Mouse (Mus musculus): ENCODE measurements around the gene Eva1c.

Gene Eva1c

DNA sequence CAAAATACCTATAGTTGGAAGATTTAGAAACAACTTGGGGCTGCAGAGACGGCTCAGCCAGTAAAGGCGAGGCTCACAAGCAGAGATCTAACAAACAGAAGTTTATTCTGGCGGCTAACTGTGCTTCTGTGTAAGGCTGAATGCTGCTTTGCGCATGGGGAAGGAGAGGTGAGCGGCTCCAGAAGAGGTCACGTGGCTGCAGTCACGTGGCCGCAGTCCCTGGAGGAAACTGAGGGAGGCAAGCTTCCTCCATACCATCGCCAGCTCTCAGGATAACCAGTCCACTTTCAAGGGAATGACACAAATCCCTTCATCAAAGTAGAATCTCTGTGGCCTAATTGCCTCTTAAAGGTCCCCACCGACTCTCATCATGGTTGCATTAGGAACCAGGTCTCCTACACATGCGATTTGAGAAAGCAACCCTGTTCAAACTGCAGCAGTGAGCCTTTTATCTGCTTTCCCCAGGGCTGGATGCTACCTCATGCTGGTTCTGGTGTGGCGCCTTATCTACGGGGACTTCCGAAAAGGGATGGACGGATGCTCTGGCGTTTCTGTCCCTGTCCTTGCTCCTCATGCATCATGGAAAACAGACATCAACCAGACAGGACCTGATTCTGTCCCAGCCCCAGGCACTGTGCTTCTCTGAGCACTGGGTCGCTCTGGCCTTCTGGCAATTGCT is 84.5 kb downstream of the Eva1c start:
- intact Hi-C loops (cut with DNase I) = no loop called here

DNA sequence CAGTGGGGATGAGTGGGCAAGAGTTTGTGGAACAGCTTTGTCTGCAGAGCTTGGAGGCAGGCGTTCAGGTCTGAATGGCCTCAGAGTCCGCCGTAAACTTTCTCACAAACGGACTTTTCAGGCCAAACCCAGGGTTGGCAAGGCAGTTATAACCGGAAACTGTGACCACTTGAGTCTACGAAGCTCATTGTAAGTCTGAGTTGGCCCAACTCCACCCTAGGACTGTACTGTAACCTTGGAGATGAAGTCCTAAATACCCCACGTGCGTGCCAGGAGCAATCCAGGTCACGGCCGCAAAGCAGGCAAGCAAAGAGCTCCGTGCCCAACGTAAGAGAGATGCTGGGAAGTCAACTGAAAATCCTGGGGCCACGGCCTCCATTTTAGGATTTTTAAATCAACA is 85.2 kb downstream of the Eva1c start:
- intact Hi-C loops (cut with DNase I) = no loop called here

DNA sequence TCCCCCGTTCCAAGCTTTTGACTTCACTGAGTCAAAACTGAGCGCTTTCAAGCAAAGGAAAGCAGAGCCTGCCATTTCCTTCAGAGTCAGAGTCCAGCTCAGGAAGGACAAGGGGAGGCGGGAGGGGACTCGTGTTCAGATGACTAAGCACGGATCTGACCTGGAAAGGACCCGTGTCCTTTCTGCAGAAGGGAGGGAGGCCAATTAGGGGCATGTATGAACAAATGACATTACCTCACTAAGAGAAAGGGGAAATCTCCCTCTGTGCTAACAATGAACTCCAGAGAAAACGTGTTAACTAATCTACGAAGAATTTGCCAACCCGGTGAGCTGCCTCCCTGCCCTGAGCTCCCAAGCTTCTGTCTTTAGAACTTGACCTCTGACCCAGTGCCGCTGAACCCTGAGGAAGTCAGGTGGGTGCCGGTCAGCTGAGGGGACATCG is 89.5 kb downstream of the Eva1c start:
- intact Hi-C loops (cut with DNase I) = no loop called here

DNA sequence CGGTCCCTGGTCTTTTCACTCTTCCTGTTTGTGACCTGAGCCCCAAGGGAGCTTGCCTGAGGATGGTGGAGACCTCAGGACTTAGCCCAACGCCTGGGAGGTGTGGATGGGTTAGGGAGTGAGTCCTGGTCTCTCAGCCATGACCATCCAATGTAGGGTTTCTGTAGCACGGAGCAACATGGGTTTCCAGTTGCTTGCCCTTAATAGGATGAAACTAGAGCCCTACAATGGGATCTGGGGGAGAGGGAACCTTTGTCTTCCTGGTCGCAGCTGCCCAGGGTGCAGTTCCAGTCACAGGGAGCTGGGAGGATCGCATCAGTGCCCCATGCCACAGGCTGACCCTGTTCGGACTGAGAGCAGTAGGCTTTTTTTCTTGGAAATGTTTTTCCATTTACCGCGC is 90.6 kb downstream of the Eva1c start:
- intact Hi-C loops (cut with DNase I) = no loop called here

DNA sequence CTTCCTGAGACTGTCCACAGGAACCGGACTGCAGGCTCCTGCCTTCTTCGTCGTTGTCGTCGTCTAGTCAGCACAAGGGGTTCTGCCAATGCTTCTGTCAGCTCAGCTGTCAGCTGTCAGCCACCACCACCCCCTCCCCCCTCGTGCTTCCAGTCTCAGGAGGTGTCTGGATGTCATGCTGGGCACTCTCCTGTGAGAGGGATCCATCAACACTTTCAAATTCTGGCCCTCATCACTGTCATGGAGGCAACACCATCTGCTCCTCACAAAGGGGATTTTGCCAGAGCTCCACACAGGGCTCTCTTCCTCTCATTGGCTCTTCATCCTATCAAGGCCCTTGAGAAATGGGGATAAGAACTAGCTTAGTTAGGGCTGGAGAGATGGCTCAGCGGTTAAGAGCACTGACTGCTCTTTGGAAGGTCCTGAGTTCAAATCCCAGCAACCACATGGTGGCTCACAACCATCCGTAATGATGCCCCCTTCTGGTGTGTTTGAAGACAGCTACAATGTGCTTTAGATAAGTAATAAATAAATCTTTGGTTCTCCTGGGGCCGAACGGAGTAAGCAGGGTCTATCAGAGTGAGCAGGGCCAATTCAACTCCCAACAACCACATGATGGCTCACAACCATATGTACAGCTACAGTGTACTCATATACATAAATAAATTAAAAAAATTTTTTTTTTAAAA is 95.1 kb downstream of the Eva1c start:
- intact Hi-C loops (cut with DNase I) = no loop called here

DNA sequence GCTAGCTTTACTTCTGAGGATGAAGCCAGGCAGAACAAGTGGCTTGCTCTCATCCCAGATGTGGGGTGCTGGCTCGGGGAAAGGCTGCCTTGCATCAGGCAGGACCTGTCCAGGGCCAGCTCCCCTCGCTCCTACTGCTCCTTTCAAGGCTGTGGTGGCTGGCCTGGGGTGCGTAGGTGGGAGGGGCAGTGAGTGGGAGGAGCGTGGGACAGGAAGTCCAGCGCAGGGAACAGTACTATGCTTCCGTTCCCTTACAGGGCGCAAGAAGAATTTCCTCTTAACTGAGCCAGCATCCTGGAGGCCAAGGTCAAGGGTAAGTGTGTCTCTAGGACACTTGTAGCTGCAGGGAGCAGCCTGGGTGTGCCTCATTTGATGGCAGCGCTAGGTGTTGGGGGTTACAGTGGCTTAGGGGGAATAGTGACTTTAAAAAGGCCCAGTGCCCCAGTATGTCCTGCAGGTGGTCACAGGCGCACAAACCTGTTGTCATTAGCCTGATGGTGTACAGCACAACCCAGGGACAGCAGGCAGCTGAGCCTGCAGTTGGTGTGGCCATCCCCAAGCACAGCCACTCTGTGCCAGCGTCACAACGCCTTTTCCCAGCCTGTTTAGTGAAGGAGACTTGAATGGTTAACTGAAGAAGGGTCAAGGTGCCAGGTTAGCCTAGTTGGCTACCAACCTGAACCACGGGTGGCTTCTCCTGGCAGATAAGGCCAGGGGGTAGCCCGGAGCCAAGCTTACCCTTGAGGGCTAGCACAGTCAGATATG is 98.3 kb downstream of the Eva1c start:
- intact Hi-C loops (cut with DNase I) = loop anchor here (2.0 kb wide), 1 partner anchor 94 kb away; no protein-coding TSS in a partner anchor

DNA sequence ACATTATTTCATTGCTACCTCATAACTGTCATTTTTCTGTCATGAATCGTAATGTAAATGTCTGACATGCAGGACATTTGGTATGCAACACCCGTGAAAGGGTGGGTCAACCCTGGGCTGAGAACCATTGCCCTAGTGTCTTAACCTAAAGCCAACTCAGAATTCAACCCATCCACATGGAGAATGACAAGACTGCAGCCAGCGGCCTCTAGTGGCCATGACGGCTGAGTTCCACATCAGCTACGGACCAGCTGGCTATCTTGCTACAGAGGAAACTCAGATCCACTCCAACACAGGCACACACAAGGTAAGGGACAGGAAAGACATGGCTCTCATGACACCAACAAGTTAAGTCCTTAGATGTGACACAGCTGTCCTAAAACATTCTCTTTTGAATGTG is 98.9 kb downstream of the Eva1c start:
- intact Hi-C loops (cut with DNase I) = loop anchor here (2.0 kb wide), 1 partner anchor 95 kb away; no protein-coding TSS in a partner anchor

DNA sequence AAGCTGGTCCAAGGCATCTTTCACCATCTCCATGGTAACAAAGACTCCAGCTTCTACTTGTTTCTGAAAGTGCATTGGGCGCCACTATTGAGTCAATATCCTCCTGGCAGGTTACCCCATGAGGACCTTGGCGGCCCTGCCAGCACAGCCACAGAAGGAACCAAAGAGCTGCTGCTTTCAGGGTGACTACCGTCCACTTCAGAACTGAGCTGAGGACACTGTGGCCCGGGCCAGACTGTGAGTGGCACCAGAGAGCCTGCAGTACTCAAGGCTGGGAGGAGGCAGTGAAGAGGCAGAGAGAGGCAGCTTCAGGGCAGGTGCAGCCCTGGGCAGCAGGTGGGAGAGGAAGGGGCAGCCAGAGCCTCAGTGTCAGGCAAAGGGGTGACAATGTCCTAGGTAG is 100.9 kb downstream of the Eva1c start:
- intact Hi-C loops (cut with DNase I) = no loop called here

DNA sequence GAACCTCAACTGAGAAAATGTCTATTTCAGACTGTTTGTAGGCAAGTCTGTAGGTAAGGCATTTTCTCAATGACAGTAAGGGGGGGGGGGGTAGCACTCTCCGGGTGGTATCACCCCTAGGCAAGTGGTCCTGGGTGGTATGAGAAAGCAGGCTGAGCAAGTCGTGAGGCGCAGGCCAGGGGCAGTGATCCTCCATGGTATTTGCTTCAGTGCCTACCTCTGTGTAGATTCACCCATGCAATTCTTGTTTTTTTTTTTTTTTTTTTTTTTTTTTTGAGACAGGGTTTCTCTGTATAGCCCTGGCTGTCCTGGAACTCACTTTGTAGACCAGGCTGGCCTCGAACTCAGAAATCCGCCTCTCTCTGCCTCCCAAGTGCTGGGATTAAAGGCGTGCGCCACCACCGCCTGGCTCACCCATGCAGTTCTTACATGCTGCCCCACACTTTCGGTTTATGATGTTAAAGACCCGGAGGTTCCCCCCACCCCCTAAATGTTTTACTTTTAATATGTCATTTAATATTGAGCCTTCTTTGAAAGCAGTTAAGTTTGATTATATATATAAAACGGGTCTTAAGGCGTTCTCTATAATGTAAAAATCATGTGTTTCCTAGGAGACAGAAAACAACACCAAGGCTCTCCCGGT is 107.1 kb downstream of the Eva1c start:
- intact Hi-C loops (cut with DNase I) = loop anchor here (5.0 to 10.0 kb wide), 2 partner anchors 121 to 189 kb away; partner anchors contain the start of gene Urb1

DNA sequence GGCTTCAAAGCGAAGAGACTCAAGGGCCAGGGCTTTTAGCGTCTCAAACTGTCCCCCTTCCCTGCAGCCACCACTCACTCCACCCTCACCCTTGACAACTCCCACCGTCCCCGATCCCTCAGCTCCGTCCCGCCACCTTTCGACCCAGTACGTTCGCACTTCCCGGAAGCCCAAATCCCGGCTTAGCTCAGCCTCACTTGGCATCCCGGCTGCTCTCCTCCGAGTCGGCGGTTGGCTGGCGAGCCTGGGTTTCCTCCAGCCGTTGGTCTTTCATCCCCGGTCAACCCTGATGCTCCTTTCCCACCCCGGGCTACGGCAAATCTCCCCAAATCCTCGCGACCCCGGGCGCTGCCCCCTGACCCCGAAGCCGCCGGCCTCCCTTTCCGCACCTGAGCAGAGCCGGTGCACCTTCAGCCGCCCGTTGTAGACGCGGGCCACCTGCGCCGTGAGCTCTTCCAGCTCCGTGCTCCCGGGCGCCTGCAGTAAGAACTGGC is 107.7 kb downstream of the Eva1c start:
- intact Hi-C loops (cut with DNase I) = loop anchor here (5.0 to 10.0 kb wide), 2 partner anchors 122 to 189 kb away; partner anchors contain the start of gene Urb1

DNA sequence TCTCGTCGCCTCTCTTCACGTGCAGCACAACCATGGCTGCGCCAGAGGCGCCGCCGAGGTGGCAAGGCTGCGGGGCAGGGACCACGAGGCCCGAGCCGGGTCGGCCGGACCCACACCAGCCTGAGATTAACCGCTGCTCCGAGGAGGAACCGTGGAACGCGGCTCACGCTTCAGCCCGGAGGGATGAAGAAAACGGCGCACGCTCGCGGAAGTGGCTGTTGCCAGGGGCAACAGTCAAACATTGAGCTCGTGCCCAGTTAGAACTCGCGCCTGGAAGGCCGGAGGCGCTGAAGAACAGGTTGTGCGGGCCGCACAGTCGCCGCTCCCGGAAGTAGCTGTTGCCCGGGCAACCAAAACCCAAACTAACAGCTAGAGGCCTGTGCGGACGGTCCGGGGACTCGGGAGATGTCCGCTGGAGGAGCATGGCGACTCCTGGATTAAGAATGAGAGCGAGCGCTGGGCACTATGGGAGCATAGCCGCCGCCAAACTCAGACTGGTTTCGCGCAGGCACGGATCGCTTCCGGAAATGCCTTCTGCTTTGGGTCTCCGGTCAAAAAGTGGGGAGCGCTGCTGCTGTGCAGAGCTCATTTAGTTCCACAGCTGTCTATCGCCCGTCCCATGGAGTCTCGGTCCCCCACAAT is 108.3 kb downstream of the Eva1c start, which contains the start of gene Cfap298:
Gene Cfap298, minus strand, starts transcription at position 428 of the 642 bp plus-strand sequence.
- intact Hi-C loops (cut with DNase I) = loop anchor here (5.0 to 10.0 kb wide), 2 partner anchors 123 to 190 kb away; partner anchors contain the start of gene Urb1

DNA sequence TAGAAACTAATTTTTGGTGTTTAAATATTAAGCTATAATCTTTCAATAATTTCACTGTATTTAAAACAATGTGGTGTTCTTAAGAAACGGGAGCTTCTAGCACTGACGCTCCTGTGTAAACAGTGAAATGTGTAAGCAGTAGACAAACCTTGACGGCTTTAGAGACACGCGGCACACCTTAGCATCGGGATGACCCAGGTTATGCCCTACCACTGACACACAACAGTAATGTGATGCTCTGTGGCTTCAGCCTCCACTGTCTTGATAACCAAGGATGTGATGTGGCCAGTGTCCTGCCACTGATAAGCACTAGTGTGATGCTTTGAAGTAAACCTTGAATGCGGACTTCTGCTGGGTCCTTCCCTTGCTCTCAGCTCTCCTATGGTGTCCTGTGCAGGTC is 114.7 kb downstream of the Eva1c start:
- intact Hi-C loops (cut with DNase I) = no loop called here

DNA sequence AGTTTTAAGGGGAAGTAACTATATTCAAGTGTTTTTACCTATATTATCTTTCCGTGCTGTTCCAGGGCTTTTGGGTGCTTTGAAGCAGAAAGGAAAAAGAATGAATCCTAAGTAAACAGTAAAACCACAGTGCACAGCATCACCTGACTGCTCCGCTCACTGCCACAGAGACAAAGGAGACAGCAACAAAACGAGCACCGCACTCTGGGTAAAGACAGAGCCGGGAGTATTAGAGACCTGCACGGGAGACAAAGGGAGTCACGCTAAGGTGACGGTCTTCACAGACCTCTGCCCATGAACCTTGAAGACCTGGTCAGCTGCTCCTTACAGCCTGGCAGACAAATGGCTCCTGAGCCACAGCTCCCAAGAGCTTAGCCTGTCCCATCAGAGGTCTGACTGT is 120.5 kb downstream of the Eva1c start:
- intact Hi-C loops (cut with DNase I) = no loop called here

DNA sequence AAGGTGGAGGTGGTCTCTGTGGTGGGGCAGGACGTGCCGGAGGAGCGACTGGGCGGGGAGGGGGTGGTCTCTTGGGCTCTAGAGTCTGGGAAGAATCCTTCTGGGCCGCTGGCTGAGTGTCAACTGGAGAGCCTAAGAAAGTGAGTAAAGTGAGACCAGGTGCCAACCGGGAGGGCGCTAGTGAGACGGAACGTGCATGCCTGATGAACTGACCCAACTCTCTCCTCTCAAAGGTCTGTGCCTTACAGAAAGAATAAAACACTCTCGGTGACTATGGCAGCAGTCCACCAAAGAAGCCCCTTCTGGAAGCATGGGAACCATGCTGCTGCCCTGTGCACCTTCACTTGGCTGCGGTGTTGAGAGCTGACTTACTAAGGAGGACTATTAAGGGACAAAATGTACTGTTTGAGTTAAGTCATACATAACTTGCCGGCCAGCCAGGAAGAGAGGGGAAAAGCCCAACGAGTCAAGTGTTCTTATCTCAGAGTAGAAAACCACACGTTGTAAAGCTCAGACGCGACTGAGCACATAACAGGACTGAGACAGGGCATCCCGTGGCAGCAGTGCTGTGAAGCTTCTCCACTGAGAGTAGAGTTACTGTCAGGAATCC is 123.9 kb downstream of the Eva1c start:
- intact Hi-C loops (cut with DNase I) = no loop called here

DNA sequence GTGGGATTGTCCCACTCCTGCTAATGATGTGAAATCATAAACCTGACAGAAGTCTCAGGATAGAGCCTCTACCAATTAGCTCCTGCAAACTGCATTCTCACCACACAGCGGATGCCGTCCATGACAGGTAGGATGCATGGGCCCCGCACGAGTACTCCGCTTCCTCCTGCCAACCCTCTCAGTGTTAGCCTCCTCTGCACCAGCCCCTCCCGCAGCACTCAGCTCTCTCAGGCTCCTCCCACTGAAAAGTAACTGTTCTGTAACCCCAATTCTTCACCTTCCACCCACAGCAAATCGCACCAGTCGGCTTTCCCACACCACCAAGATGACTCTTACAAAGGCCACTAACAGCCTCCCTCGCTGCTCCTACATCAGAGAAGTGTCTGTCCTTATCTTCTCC is 126.6 kb downstream of the Eva1c start:
- intact Hi-C loops (cut with DNase I) = no loop called here

DNA sequence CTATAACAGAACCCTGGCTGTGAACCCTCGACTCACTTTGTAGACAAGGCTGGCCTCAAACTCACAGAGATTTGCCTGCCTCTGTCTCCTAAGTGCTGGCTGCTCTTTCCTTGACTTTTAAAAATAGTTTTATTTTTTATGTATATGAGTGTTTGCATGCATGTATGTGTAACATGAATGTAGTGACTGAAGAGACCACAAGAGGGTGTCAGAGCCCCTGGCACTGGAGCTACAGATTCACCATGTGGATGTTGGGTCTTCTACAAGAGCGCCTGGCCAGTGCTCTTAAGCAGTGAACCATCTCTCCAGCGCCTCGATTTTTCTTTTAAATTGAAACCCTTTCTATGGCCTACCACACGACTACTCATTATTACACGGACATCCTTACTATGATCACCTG is 127.3 kb downstream of the Eva1c start:
- intact Hi-C loops (cut with DNase I) = no loop called here

All from adrenal gland (tissue).